Mouse (Mus musculus) heart, embryonic 13.5 days (tissue): ENCODE measurements at regions not wholly inside any gene's neighbourhood (a gene's known extent, or its start where the extent isn't known, plus 50 kb on each side); places are given as distances from the start of the nearest gene placed in this dataset.

ENCODE experiments used
- ATAC-seq: fragments of 200-750 bp; cut with Nextera tagmentation; 2 replicates; pipeline ENCODE4 v1.8.0; 2017; ENCODE audit warnings: moderate TSS enrichment; ENCODE audit not compliant: insufficient number of reproducible peaks, low FRiP score, low TSS enrichment; ENCODE audit errors: extremely low read depth
- H3K27ac ChIP-seq: fragments of 300-500 bp; sonication (generic); replicated peaks from 2 replicates; pipeline ENCODE4 v1.5.1; 2015; ENCODE audit warnings: moderate library complexity, mild to moderate bottlenecking, inconsistent platforms
- H3K27me3 ChIP-seq: fragments of 300-500 bp; sonication (generic); replicated peaks from 2 replicates; pipeline ENCODE4 v1.6.1; 2015; ENCODE audit warnings: mild to moderate bottlenecking, inconsistent platforms
- H3K36me3 ChIP-seq: fragments of 300-500 bp; sonication (generic); 2 replicates; pipeline ENCODE4 v1.6.1; 2015; ENCODE audit warnings: mild to moderate bottlenecking, inconsistent platforms
- H3K4me1 ChIP-seq: fragments of 300-500 bp; sonication (generic); 2 replicates; pipeline ENCODE4 v1.6.1; 2015; ENCODE audit warnings: inconsistent platforms
- H3K4me2 ChIP-seq: fragments of 300-500 bp; sonication (generic); 2 replicates; pipeline ENCODE4 v1.6.1; 2015; ENCODE audit warnings: inconsistent platforms, mild to moderate bottlenecking, moderate library complexity
- H3K4me3 ChIP-seq: fragments of 300-500 bp; sonication (generic); 2 replicates; pipeline ENCODE4 v1.5.1; 2015; ENCODE audit warnings: moderate library complexity, mild to moderate bottlenecking, inconsistent platforms
- H3K9ac ChIP-seq: fragments of 300-500 bp; sonication (generic); 2 replicates; pipeline ENCODE4 v1.6.1; 2015; ENCODE audit warnings: inconsistent platforms, mild to moderate bottlenecking, moderate library complexity
- H3K9me3 ChIP-seq: fragments of 300-500 bp; sonication (generic); 2 replicates; pipeline ENCODE4 v1.6.1; 2016; ENCODE audit warnings: inconsistent platforms
- WGBS: fragments of 180-500 bp; shearing (Covaris S2); methylation state at CpG from one replicate; pipeline ENCODE4 v1.1.7; 2015; ENCODE audit warnings: mixed read lengths; 5-methylcytosine and 5-hydroxymethylcytosine counted together

DNA sequence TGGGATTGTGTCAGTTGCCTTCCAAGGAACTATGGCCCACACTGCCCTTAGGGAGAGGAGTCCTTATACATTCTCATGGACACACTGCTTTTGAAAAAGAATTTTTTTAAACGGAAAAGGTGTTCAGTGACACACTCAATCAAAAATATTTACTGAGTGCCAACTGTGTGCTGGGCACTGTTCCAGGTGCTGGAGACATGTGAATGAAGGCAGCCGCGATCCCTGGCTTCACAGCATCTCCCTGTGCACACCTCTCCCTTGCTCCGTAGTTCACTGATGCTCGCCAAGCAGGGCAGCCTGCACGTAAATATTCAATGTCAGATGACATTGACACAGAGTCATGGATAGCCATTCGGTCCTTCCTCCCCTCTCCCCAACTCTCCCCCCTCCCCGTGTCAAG lies 635.7 kb upstream of the 3110018I06Rik start:
- Histone ChIP-seq H3K27ac (no peak overlapping the region), H3K4me1 (peaks cover 13% of the 10 kb centered on the region; the same call in 1 of the 2 replicates), H3K9ac (no peak overlapping the region), H3K27me3 (no peaks in the 10 kb centered on the region), H3K4me2 (no peak overlapping the region), H3K36me3 (no peaks in the 10 kb centered on the region), H3K4me3 (no peak overlapping the region), H3K9me3 (no peaks in the 10 kb centered on the region)
- ATAC-seq: no peak
- 62% methylated on average over 8 of the region's 8 CpGs for WGBS

DNA sequence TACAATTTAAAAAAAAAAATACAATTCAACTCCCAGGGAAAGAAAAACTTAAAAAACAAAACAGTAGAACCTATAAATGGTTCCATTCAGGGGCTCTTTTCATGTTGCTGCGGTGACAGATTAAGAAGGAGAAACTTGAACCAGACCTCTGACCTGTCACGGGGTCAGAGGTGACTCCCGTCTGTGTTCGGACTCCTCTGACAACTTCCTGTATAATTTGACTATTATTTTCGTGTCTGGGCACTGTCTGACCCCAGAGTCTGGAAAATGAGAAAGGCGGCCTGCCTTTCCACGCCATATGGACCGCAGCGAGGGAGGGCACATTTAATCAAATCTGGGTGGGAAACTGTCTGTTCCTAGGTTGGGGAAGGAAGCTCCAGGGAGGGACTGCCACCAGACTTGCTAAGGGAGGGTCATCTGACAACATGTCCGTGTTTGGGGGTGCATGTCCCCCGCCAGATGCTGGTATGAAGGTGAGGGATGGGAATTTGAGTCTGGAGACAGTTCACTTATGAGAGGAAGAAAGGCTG lies 634.7 kb upstream of the 3110018I06Rik start:
- no peak overlapping the region for H3K4me2 ChIP-seq
- H3K36me3 ChIP-seq: no peaks in the 10 kb centered on the region
- H3K4me3 ChIP-seq: no peak overlapping the region
- H3K9me3 ChIP-seq: no peaks in the 10 kb centered on the region
- no peak overlapping the region for H3K9ac ChIP-seq
- peaks cover 13% of the 10 kb centered on the region; the same call in 1 of the 2 replicates for H3K4me1 ChIP-seq
- no peak for ATAC-seq
- H3K27ac ChIP-seq: no peak overlapping the region
- no peaks in the 10 kb centered on the region for H3K27me3 ChIP-seq
- 63% methylated on average over 11 of the region's 11 CpGs for WGBS

DNA sequence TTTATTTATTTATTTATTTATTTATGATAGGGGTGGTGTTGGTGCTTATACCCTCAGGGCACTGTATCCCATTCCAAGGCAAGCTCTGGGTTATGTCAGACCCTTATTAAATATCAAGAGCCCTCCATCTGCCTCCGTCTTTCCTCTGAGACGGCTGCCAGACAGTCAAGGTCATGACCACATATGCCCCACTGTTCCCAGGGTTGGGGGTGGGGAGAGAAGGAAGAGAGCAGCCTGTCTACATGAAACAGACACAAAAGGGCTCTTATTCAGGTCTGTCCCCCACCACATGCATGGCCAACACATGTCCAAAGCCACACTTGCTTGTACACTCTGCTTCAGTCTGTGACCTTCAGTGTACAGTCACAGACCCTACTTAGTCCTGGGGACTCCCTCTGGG lies 632.9 kb upstream of the 3110018I06Rik start:
- peaks cover 13% of the 10 kb centered on the region; the same call in 1 of the 2 replicates for H3K4me1 ChIP-seq
- no peak overlapping the region for H3K4me2 ChIP-seq
- WGBS: 42% methylated on average over 2 of the region's 2 CpGs

DNA sequence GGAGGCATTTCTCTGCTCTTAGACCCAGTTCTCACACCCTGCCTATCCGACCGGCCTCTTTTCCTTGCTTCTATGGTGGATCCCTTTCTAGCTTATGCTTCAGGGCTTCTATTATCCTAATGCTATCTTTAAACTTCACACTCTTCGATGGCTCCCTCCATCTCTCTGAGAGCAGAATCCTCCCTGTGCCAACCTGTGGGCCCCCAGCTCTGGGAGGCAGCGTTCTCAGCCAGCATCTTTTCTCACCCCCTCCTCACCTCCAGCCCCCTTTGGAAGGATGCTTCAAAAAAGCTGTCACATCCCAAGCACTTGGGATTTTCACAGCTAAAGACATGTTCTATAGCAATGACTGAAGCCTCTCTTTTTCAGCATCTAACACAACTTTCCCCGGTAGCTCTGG lies 626.8 kb upstream of the 3110018I06Rik start:
- Histone ChIP-seq H3K27ac (no peak overlapping the region), H3K4me3 (no peak overlapping the region), H3K27me3 (no peaks in the 10 kb centered on the region), H3K9me3 (no peaks in the 10 kb centered on the region), H3K4me1 (no peaks in the 10 kb centered on the region), H3K9ac (no peak overlapping the region), H3K4me2 (no peak overlapping the region), H3K36me3 (no peaks in the 10 kb centered on the region)
- WGBS: 77% methylated on average over 5 of the region's 5 CpGs
- no peak for ATAC-seq

More for the DNA sequence above, 632.9 kb upstream of the 3110018I06Rik start:
- Histone ChIP-seq H3K4me3 (no peak overlapping the region), H3K36me3 (no peaks in the 10 kb centered on the region), H3K9ac (no peak overlapping the region), H3K27ac (no peak overlapping the region), H3K9me3 (no peaks in the 10 kb centered on the region), H3K27me3 (no peaks in the 10 kb centered on the region)
- no peak for ATAC-seq

DNA sequence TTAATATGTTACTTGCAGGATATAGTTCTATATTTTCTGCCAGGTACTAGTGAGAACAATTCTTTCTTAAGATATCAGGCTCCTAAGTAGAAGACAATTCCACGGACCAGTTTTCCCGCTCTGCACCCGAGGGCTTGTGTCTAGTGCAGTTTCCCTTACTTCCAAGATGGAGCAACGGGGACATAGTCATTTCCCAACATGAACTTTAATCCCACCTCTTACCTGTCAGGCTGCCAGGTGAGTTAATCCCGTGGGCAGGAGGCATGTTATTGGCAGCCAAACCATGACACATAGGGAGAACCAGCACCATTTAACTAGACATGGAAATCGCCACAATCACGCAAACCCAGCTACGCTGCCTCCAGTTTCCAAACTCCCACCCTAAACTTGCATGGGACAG lies 624.4 kb upstream of the 3110018I06Rik start:
- Histone ChIP-seq H3K4me2 (no peak overlapping the region), H3K9me3 (no peaks in the 10 kb centered on the region), H3K36me3 (no peaks in the 10 kb centered on the region), H3K27ac (no peak overlapping the region), H3K4me3 (no peak overlapping the region), H3K9ac (no peak overlapping the region), H3K4me1 (no peaks in the 10 kb centered on the region), H3K27me3 (no peaks in the 10 kb centered on the region)
- ATAC-seq: no peak
- 86% methylated on average over 8 of the region's 8 CpGs for WGBS

DNA sequence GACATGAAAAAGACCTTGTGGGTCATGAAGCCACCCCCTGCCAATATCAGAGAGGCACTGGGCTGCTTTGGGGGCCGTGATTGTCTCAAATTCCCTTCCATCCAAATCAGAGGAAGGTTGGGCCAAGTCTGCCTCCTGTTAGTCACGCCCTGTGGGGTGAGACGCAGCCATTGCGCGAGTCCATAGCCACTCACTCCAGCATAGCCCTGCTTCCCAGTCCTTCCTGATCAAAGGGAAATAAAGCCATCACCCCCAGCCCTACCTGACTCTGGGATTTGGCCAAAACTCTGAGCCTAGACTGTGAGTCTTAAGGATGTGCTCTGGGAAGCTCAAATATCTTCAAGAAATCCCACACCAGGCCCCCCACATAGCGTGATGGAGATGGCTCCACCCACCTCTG lies 620.4 kb upstream of the 3110018I06Rik start:
- Histone ChIP-seq H3K9me3 (no peaks in the 10 kb centered on the region), H3K27ac (no peak overlapping the region), H3K4me1 (peaks cover 8% of the 10 kb centered on the region), H3K9ac (no peak overlapping the region), H3K36me3 (no peaks in the 10 kb centered on the region), H3K27me3 (no peaks in the 10 kb centered on the region), H3K4me2 (no peak overlapping the region), H3K4me3 (no peak overlapping the region)
- 71% methylated on average over 6 of the region's 6 CpGs for WGBS
- no peak for ATAC-seq

DNA sequence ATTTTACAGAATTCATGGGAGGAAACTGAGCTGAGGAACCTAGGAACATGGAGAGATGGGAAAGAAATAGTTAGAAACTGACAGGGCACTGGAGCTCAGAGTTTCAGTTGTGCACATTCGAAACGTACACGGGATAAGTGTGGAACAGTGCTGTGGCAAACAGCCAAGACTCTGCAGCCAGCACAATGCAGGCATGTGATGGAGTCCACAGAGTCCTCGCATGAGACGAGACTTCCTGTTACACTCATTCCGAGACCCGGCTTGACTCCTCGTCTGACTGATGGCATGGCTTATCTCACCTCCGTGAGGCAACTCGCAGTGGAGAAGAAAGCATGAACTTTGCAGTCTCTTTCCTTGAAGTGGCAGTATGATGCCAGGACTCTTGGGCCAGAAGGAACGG lies 617.0 kb upstream of the 3110018I06Rik start:
- Histone ChIP-seq H3K36me3 (no peaks in the 10 kb centered on the region), H3K4me2 (peak overlapping the region; percentile 44), H3K9ac (no peak overlapping the region), H3K27me3 (no peaks in the 10 kb centered on the region), H3K27ac (no peak overlapping the region), H3K9me3 (no peaks in the 10 kb centered on the region), H3K4me1 (peaks cover 8% of the 10 kb centered on the region), H3K4me3 (no peak overlapping the region)
- ATAC-seq: no peak
- WGBS: 21% methylated on average over 11 of the region's 11 CpGs

DNA sequence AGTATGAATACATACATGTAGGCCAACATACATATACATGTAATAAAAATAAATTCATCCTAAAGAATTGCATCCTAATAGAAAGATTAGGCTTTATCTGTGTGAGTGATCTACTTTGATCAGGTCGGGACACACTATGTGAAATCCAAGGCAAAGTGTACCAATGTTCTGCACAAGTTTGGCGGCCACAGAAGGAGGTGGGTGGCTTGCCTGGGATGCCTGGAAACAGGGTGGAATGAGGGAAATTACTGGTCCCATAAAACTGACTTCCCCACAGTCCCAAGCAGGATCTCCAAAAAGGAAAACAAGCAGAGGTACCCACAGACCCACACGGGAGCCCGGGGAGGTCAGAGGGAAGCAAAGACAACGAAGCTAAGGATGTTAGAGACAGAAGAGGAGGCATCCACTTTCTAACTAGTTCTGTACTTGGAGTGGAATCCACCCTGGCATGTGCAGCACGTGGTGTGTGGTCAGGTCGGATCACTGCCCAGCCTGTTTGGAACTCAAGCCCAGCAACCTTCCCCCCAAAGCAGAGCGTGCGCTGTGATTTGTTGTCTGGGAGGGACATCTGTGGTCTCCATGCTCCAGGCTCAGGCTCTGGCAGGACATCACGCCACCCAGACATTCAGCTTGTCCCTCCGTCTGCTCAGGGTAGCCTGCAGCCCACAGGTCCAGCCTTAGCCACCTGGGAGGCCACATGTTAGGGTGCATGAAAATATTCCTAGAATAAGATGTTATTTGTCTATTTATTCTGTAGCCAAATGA lies 615.3 kb upstream of the 3110018I06Rik start:
- H3K27me3 ChIP-seq: no peaks in the 10 kb centered on the region
- no peak for ATAC-seq
- no peaks in the 10 kb centered on the region for H3K36me3 ChIP-seq
- H3K27ac ChIP-seq: no peak overlapping the region
- H3K9me3 ChIP-seq: no peaks in the 10 kb centered on the region
- H3K4me1 ChIP-seq: peaks cover 8% of the 10 kb centered on the region
- WGBS: 84% methylated on average over 11 of the region's 11 CpGs
- no peak overlapping the region for H3K9ac ChIP-seq
- H3K4me3 ChIP-seq: no peak overlapping the region
- no peak overlapping the region for H3K4me2 ChIP-seq

DNA sequence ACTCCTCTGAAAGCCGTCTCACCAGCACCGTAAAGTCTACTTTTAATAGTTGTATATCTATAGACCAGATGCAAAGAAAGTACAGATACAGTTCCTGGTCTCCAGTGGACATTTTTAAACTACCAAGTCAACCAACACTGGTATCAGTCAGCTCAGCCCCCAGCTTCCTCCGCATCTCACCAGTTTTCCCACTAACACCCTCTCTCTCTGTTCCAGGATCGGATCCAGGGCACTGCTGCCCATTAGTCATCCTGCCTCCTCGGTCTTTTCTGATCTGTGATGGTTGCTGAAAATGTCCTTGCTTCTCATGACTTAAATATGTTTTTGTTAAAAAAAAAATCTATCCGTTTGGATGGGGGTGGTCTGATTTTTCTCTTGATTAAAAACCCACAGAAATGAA lies 598.1 kb upstream of the 3110018I06Rik start:
- H3K4me2 ChIP-seq: no peak overlapping the region
- H3K4me1 ChIP-seq: no peaks in the 10 kb centered on the region
- no peak for ATAC-seq
- H3K9ac ChIP-seq: no peak overlapping the region
- H3K36me3 ChIP-seq: no peaks in the 10 kb centered on the region
- H3K4me3 ChIP-seq: no peak overlapping the region
- 65% methylated on average over 6 of the region's 6 CpGs for WGBS
- H3K9me3 ChIP-seq: no peaks in the 10 kb centered on the region
- no peak overlapping the region for H3K27ac ChIP-seq
- H3K27me3 ChIP-seq: no peaks in the 10 kb centered on the region

DNA sequence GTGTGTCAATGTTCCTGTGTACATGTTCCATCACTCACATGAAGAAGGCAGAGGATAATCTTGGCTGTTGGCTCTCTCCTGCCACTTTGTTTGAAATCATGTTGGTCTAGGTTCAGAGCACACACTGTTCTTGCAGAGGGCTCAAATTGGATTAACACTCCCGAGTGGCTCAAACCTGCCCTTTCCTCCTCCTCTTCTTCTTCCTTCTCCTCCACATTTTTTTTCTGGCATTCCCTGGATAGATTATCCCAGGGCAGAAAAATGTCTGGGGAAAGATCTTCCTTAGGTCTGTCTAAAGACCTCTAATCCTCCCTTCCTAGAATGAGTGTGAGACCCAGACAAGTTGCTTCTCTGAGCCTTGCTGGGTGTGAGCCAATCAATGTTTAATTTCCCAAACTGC lies 594.4 kb upstream of the 3110018I06Rik start:
- no peak overlapping the region for H3K27ac ChIP-seq
- no peaks in the 10 kb centered on the region for H3K9me3 ChIP-seq
- H3K36me3 ChIP-seq: no peaks in the 10 kb centered on the region
- no peaks in the 10 kb centered on the region for H3K27me3 ChIP-seq
- H3K4me1 ChIP-seq: no peaks in the 10 kb centered on the region
- no peak overlapping the region for H3K4me2 ChIP-seq
- H3K4me3 ChIP-seq: no peak overlapping the region
- 45% methylated on average over 1 of the region's 1 CpGs for WGBS
- no peak overlapping the region for H3K9ac ChIP-seq
- ATAC-seq: no peak

DNA sequence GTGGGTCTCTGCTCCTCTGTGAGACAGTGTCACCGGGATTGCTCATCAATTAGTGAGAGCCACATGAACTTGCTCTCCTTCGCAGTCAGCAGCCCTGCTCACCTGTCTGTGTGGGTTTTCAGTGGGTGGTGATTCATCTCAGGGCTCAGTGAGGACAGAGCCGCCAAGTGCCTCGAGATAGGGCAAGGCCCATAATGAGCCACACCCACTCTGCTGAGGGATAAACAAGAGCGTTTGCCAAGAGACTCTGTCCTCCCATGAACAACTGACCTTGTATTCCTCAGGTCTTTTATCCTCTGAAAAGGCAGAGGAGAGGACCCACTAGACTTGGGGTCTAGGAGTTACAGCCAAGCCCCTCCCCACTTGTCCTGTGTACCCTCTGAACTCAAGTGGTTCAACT lies 584.2 kb upstream of the 3110018I06Rik start:
- Histone ChIP-seq H3K27me3 (peaks cover 3% of the 10 kb centered on the region; the same call in 1 of the 2 replicates), H3K9ac (no peak overlapping the region), H3K9me3 (no peaks in the 10 kb centered on the region), H3K4me3 (no peak overlapping the region), H3K27ac (no peak overlapping the region), H3K4me1 (peaks cover 18% of the 10 kb centered on the region), H3K4me2 (no peak overlapping the region), H3K36me3 (no peaks in the 10 kb centered on the region)
- no peak for ATAC-seq
- 34% methylated on average over 5 of the region's 5 CpGs for WGBS

DNA sequence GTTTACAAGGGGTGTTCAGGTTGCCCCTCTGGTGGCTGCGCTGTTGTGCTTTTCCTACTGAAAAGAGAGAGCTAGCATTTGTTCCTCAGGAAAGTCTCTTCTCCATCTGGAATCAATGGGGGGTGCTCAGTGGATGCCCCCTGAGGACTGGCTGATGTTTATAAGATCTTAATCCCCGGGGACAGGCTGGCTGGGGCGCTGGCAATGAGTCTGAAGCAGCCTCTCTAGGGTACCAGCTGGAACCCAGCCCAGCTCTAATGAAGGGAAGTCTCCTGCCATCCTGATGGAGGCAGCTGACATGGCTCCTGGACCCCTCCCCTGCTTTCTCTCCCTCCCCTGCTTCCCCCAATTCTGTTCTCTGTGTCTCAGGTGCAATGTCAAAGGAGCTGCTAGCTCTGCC lies 575.6 kb upstream of the 3110018I06Rik start:
- Histone ChIP-seq H3K4me3 (no peak overlapping the region), H3K27me3 (no peaks in the 10 kb centered on the region), H3K4me1 (peaks cover 30% of the 10 kb centered on the region), H3K27ac (no peak overlapping the region), H3K9me3 (no peaks in the 10 kb centered on the region), H3K9ac (no peak overlapping the region), H3K4me2 (no peak overlapping the region), H3K36me3 (no peaks in the 10 kb centered on the region)
- ATAC-seq: no peak
- WGBS: 57% methylated on average over 3 of the region's 3 CpGs
